12 mouse cellular contexts compared by ENCODE assay signal in the genomic region with DNA sequence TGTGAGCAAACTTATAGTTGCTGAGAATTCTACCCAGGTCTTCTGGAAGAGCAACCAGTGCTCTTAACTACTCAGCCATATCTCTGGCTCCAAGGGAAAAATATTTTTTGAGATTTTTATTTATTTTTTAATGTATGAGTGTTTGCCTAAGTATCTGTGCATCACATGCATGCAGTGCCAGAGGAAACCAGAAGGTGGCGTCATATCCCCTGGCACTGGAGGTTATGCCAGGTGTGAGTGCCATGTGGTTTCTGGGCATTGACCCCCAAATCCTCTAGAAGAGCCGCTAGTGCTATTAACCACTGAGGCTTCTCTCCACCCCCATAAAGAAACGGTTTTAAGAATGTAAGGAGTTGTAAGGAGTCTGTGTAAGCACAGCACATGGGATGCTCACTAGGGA. TPM values are rescaled to one million over a fixed set of nuclear protein-coding genes. Genes with fewer than 3 reads are reported as not detected.
DNase-seq lines count a peak whose midpoint lies in the region; ATAC-seq and TF ChIP-seq lines count a peak whose summit lies in the region.
"Had no signal": no experiment of that assay in that cellular context is flagged by ENCODE, and none has a peak within 500 bp of the region (broad histone marks: within the 10 kb centered on the region; RNA-seq: fewer than 3 reads in every experiment).

No protein-coding gene starts in this region.

- H3K9me3 ChIP-seq in liver, embryonic 11.5 days (ENCODE audit: control insufficient read depth, low read length): no peaks in the 10 kb centered on the region
- no peaks in the 10 kb centered on the region for H3K9me3 ChIP-seq in ES-Bruce4 (replicated peaks; ENCODE audit: control insufficient read depth, insufficient read depth, low read length, poor library complexity, severe bottlenecking)

- peak; percentile 73 for TF ChIP-seq CTCF in ES-Bruce4 (IDR thresholded peaks at IDR 0.05; ENCODE audit: low read depth, low read length)

- H3K4me1 ChIP-seq in liver, embryonic 11.5 days (replicated peaks; ENCODE audit: control insufficient read depth, insufficient read depth, low read length): peaks cover 31% of the 10 kb centered on the region
- H3K4me1 ChIP-seq in ES-Bruce4 (ENCODE audit: control insufficient read depth, insufficient read depth, low read length): peaks cover 12% of the 10 kb centered on the region

- no peak overlapping the region for H3K9ac ChIP-seq in liver, embryonic 11.5 days (ENCODE audit: low read depth, low read length)
- no peak overlapping the region for H3K9ac ChIP-seq in ES-Bruce4 (ENCODE audit: low read depth, poor library complexity, severe bottlenecking)

- no peak for ATAC-seq in liver, embryonic 11.5 days (replicated peaks; ENCODE audit: low FRiP score)
- peak; percentile 62; the same call in 1 of the 2 replicates for ATAC-seq in erythroid progenitor cell, adult 5-6 weeks (replicated peaks; ENCODE audit: low FRiP score, poor library complexity, severe bottlenecking)

- no peak overlapping the region for H3K27ac ChIP-seq in liver, embryonic 11.5 days (ENCODE audit: low read depth, low read length)
- no peak overlapping the region for H3K27ac ChIP-seq in ES-Bruce4 (ENCODE audit: insufficient read depth, low read length)
- H3K27ac ChIP-seq: midbrain, embryonic 10.5 days had no signal

- DNase-seq in liver: peak; percentile 67
- no peak for DNase-seq in liver, embryonic 11.5 days (ENCODE audit: low spot score)
- DNase-seq in splenic B cell, adult 2 months (ENCODE audit: low read depth, low spot score): peak; percentile 79
- no peak for DNase-seq in heart, postnatal 14 days
- no peak for DNase-seq in heart, postnatal 4 days
- no peak for DNase-seq in MN1 (ENCODE audit: low spot score)
- DNase-seq: heart, adult 18-20 months; kidney, adult 18-20 months had no signal

- H3K36me3 ChIP-seq in liver, embryonic 11.5 days (ENCODE audit: control insufficient read depth, insufficient read depth, low read length): peaks cover 4% of the 10 kb centered on the region
- H3K36me3 ChIP-seq in ES-Bruce4 (ENCODE audit: control insufficient read depth, insufficient read depth, low read length, poor library complexity, severe bottlenecking): no peaks in the 10 kb centered on the region
- no peaks in the 10 kb centered on the region for H3K36me3 ChIP-seq in splenic B cell, adult 2 months (ENCODE audit: control insufficient read depth, insufficient read depth, low read length, poor library complexity, severe bottlenecking)
- H3K36me3 ChIP-seq: midbrain, embryonic 10.5 days had no signal

- H3K4me2 ChIP-seq in liver, embryonic 11.5 days: no peak overlapping the region

- H3K4me3 ChIP-seq in liver, embryonic 11.5 days (ENCODE audit: low read depth, low read length): no peak overlapping the region
- no peak overlapping the region for H3K4me3 ChIP-seq in ES-Bruce4 (ENCODE audit: low read depth, low read length)
- H3K4me3 ChIP-seq: midbrain, embryonic 10.5 days had no signal

- H3K27me3 ChIP-seq in liver, embryonic 11.5 days (replicated peaks; ENCODE audit: control insufficient read depth, insufficient read depth, low read length): no peaks in the 10 kb centered on the region
- no peaks in the 10 kb centered on the region for H3K27me3 ChIP-seq in ES-Bruce4 (ENCODE audit: control insufficient read depth, insufficient read depth, low read length, poor library complexity, severe bottlenecking)
- no peaks in the 10 kb centered on the region; the same call in 1 of the 2 replicates for H3K27me3 ChIP-seq in splenic B cell, adult 2 months (ENCODE audit: control insufficient read depth, insufficient read depth, low read length, poor library complexity, severe bottlenecking)

- WGBS in liver, embryonic 11.5 days: 68% methylated on average over 3 of the region's 3 CpGs

- no peak for TF ChIP-seq EP300 in ES-Bruce4 (IDR thresholded peaks at IDR 0.05; ENCODE audit: insufficient read depth, low read depth, low read length)

- intact Hi-C loops in heart, postnatal 14 days (cut with DNase I): no loop called here

- no peak for TF ChIP-seq POLR2A in ES-Bruce4 (IDR thresholded peaks at IDR 0.05; ENCODE audit: insufficient read depth, low read length)

RNA-seq across cellular contexts. Expression of a gene that starts 13.2 kb away (rescaled TPM):
- 233 and 245 TPM in 2 replicates for polyA plus RNA-seq in liver, embryonic 11.5 days (2014; fragmentation: Nextera tagmentation; extraction: Ambion mirVana)
- 15.1 and 17.9 TPM in 2 replicates for polyA plus RNA-seq in ES-Bruce4 (2011; ENCODE audit: insufficient read depth, insufficient read length, low read depth, missing spikeins)
- total RNA-seq in erythroid progenitor cell, adult 5-6 weeks (2015; ENCODE audit: low replicate concordance): 138 and 211 TPM in 2 replicates
- 175 and 244 TPM in 2 replicates for total RNA-seq in erythroid progenitor cell, adult 5-6 weeks (2017; ENCODE audit: low replicate concordance)
- total RNA-seq in heart, postnatal 14 days (2021): 10 to 100 TPM; 78.5 to 80.3 TPM
- total RNA-seq in heart, postnatal 4 days (2021): 10 to 100 TPM; 26.6 to 29.1 TPM

RNA-seq across cellular contexts. Expression of a gene that starts 41.1 kb away (rescaled TPM):
- not detected in 2 replicates for polyA plus RNA-seq in liver, embryonic 11.5 days (2014; fragmentation: Nextera tagmentation; extraction: Ambion mirVana)
- polyA plus RNA-seq in ES-Bruce4 (2011; ENCODE audit: insufficient read depth, insufficient read length, low read depth, missing spikeins): not detected in 2 replicates
- total RNA-seq in erythroid progenitor cell, adult 5-6 weeks (2015; ENCODE audit: low replicate concordance): not detected in 2 replicates
- not detected in 2 replicates for total RNA-seq in erythroid progenitor cell, adult 5-6 weeks (2017; ENCODE audit: low replicate concordance)
- total RNA-seq in heart, postnatal 14 days (2021): not detected
- total RNA-seq in heart, postnatal 4 days (2021): not detected
- total RNA-seq: heart, adult 18-20 months; left cerebral cortex, postnatal 25 days had no signal
- polyA plus RNA-seq: midbrain, embryonic 10.5 days had no signal

Comparison
In these comparisons a context has a peak if more than half of its experiments do, and no peak if none do; other contexts are left out.
1. DNase-seq: peak in liver (single experiment) and splenic B cell, adult 2 months (single experiment); none in liver, embryonic 11.5 days (single experiment), heart, postnatal 14 days (0 of 2), heart, postnatal 4 days (single experiment) and MN1 (single experiment).